8 mouse cellular contexts compared by ENCODE assay signal in genomic region chr12:91589542-91589846, GRCm38 (mm10). TPM values are rescaled to one million over a fixed set of nuclear protein-coding genes. Genes with fewer than 3 reads are reported as not detected.
A peak's percentile ranks its signal among the peaks of the same experiment; 100 is the strongest.
DNase-seq lines count a peak whose midpoint lies in the region; ATAC-seq and TF ChIP-seq lines count a peak whose summit lies in the region.

No protein-coding gene starts in this region.

- TF ChIP-seq CTCF in E14TG2a.4 (conservative IDR thresholded peaks at IDR 0.05; ENCODE audit: low read length), result no peak

- peaks cover 13% of the 10 kb centered on the region for H3K36me3 ChIP-seq in heart, embryonic 12.5 days
- H3K36me3 ChIP-seq in E14TG2a.4 (ENCODE audit: insufficient read depth, low read length), result peaks cover 19% of the 10 kb centered on the region
- H3K36me3 ChIP-seq in forebrain, embryonic 15.5 days, result peaks cover 10% of the 10 kb centered on the region
- H3K36me3 ChIP-seq in liver, embryonic 16.5 days (ENCODE audit: control insufficient read depth, insufficient read depth), result peaks cover 13% of the 10 kb centered on the region

- no peak for ATAC-seq in heart, embryonic 12.5 days (ENCODE audit: insufficient number of reproducible peaks, low FRiP score)
- no peak for ATAC-seq in forebrain, embryonic 15.5 days (replicated peaks)
- ATAC-seq in liver, embryonic 16.5 days (ENCODE audit: low read depth), result no peak

- H3K27ac ChIP-seq in heart, embryonic 12.5 days (ENCODE audit: poor library complexity, severe bottlenecking), result peak overlapping the region; percentile 100
- H3K27ac ChIP-seq in forebrain, embryonic 15.5 days (replicated peaks), result peak overlapping the region; percentile 100
- H3K27ac ChIP-seq in liver, embryonic 16.5 days (ENCODE audit: low read length), result peak overlapping the region; percentile 99

- H3K9me3 ChIP-seq in heart, embryonic 12.5 days (replicated peaks), result 0 out of 2 replicates have a peak, but pooled peaks cover 2% of the 10 kb centered on the region
- no peaks in the 10 kb centered on the region for H3K9me3 ChIP-seq in E14TG2a.4 (ENCODE audit: low read length)
- H3K9me3 ChIP-seq in forebrain, embryonic 15.5 days, result no peaks in the 10 kb centered on the region
- H3K9me3 ChIP-seq in liver, embryonic 16.5 days (replicated peaks; ENCODE audit: control insufficient read depth, low read length), result no peaks in the 10 kb centered on the region

- peak overlapping the region; percentile 96 for H3K9ac ChIP-seq in heart, embryonic 12.5 days
- H3K9ac ChIP-seq in forebrain, embryonic 15.5 days (replicated peaks), result peak overlapping the region; percentile 100
- peak overlapping the region; percentile 98 for H3K9ac ChIP-seq in liver, embryonic 16.5 days (ENCODE audit: low read depth, low read length)

- peak overlapping the region; percentile 32; the same call in 1 of the 2 replicates for H3K4me2 ChIP-seq in heart, embryonic 12.5 days
- 0 out of 2 replicates have a peak overlapping the region, but pooled peaks have one; percentile 17 for H3K4me2 ChIP-seq in forebrain, embryonic 15.5 days (replicated peaks)
- peak overlapping the region; percentile 83 for H3K4me2 ChIP-seq in liver, embryonic 16.5 days (ENCODE audit: low read depth, low read length)

- peak overlapping the region; percentile 99 for H3K4me3 ChIP-seq in heart, embryonic 12.5 days
- peak overlapping the region; percentile 88 for H3K4me3 ChIP-seq in E14TG2a.4 (replicated peaks; ENCODE audit: low read length)
- peak overlapping the region; percentile 97 for H3K4me3 ChIP-seq in forebrain, embryonic 15.5 days
- peak overlapping the region; percentile 92 for H3K4me3 ChIP-seq in liver, embryonic 16.5 days (ENCODE audit: low read depth, low read length)

- H3K27me3 ChIP-seq in heart, embryonic 12.5 days (replicated peaks), result no peaks in the 10 kb centered on the region
- H3K27me3 ChIP-seq in E14TG2a.4 (ENCODE audit: insufficient read depth, low read length), result no peaks in the 10 kb centered on the region
- no peaks in the 10 kb centered on the region for H3K27me3 ChIP-seq in forebrain, embryonic 15.5 days
- no peaks in the 10 kb centered on the region for H3K27me3 ChIP-seq in liver, embryonic 16.5 days (ENCODE audit: control insufficient read depth, insufficient read depth, low read depth, low read length)

- H3K4me1 ChIP-seq in heart, embryonic 12.5 days (replicated peaks), result peaks cover 11% of the 10 kb centered on the region
- peaks cover 38% of the 10 kb centered on the region for H3K4me1 ChIP-seq in E14TG2a.4 (replicated peaks; ENCODE audit: low read depth, low read length)
- peaks cover 16% of the 10 kb centered on the region for H3K4me1 ChIP-seq in forebrain, embryonic 15.5 days
- peaks cover 19% of the 10 kb centered on the region for H3K4me1 ChIP-seq in liver, embryonic 16.5 days (ENCODE audit: control insufficient read depth, low read depth, low read length)

- DNase-seq in heart, postnatal 4 days, result no peak
- DNase-seq in ovary, postnatal 10 days (ENCODE audit: low spot score), result no peak
- DNase-seq in right cerebral cortex, adult 2 months (ENCODE audit: low spot score in 2 of 2), result no peak
- DNase-seq in kidney, postnatal 25 days, result no peak

- WGBS in heart, embryonic 12.5 days, result under 1% methylated on average over 11 of the region's 11 CpGs
- WGBS in forebrain, embryonic 15.5 days, result 0% methylated on average over 11 of the region's 11 CpGs
- 0% methylated on average over 11 of the region's 11 CpGs for WGBS in liver, embryonic 16.5 days (ENCODE audit: insufficient replicate concordance)

RNA-seq across cellular contexts. Expression of gene Gtf2a1, which starts 0.8 kb away (rescaled TPM):
- polyA plus RNA-seq in heart, embryonic 12.5 days (2016; fragmentation: Nextera tagmentation; extraction: Ambion mirVana), result 44.5 and 45.5 TPM in 2 replicates
- 10 to 100 TPM; 32.6 to 33.3 TPM for total RNA-seq in heart, postnatal 4 days (2021)
- 68.6 and 71.1 TPM in 2 replicates for polyA plus RNA-seq in forebrain, embryonic 15.5 days (2015; fragmentation: Nextera tagmentation; extraction: Ambion mirVana)
- 17.3 and 19.2 TPM in 2 replicates for polyA plus RNA-seq in liver, embryonic 16.5 days (2015; fragmentation: Nextera tagmentation; extraction: Ambion mirVana)

Comparison
In these comparisons a context has a peak if more than half of its experiments do, and no peak if none do; other contexts are left out.
1. H3K4me2 ChIP-seq: peak in every context shown above with its lines; median percentile 83 in liver, embryonic 16.5 days; 32 in heart, embryonic 12.5 days; 17 in forebrain, embryonic 15.5 days.